Mouse (Mus musculus): Measurements from ENCODE around the gene Olfr815. TPM values are rescaled to one million over a fixed set of nuclear protein-coding genes. Genes with fewer than 3 reads are reported as not detected.
"Not testable (repeated sequence)": the region's sequence is repeated elsewhere in the genome, so short reads cannot be mapped to it uniquely, and the experiment has no call there.

Gene Olfr815
- not detected in 2 replicates for polyA plus RNA-seq (2015; fragmentation: Nextera tagmentation; extraction: Ambion mirVana)

GRCm38 (mm10) chr10:129905767-129906166, at the start of gene Olfr815:
Gene Olfr815, minus strand, starts transcription at chr10:129905867.
- not testable (repeated sequence) for ATAC-seq (ENCODE audit: insufficient read depth); H3K4me2 ChIP-seq
- 36% methylated on average over 1 of the region's 1 CpGs for WGBS (ENCODE audit: insufficient replicate concordance)

GRCm38 (mm10) chr10:129949000-129949399, 43.3 kb upstream of the Olfr815 start, which contains the start of gene Olfr818:
Gene Olfr818, minus strand, starts transcription at chr10:129949100.
- ATAC-seq (ENCODE audit: insufficient read depth): no peak
- WGBS (ENCODE audit: insufficient replicate concordance): 68% methylated on average over 2 of the region's 2 CpGs

More at GRCm38 (mm10) chr10:129905767-129906166, at the start of gene Olfr815:
- H3K4me1 ChIP-seq (replicated peaks); H3K36me3 ChIP-seq (replicated peaks); H3K9me3 ChIP-seq (replicated peaks); H3K27ac ChIP-seq (replicated peaks); H3K27me3 ChIP-seq; H3K4me3 ChIP-seq (replicated peaks); H3K9ac ChIP-seq: not testable (repeated sequence)

GRCm38 (mm10) chr10:129915497-129915896, 9.8 kb upstream of the Olfr815 start, which contains the start of gene Olfr816:
Gene Olfr816, minus strand, starts transcription at chr10:129915597.
- Histone ChIP-seq H3K4me3 (replicated peaks) (no peak within 1 kb of the TSS), H3K4me1 (replicated peaks) (no peaks in the 10 kb centered on the region), H3K4me2 (no peak within 1 kb of the TSS), H3K9me3 (replicated peaks) (no peaks in the 10 kb centered on the region), H3K9ac (no peak within 1 kb of the TSS), H3K27me3 (no peaks in the 10 kb centered on the region), H3K27ac (replicated peaks) (no peak within 1 kb of the TSS), H3K36me3 (replicated peaks) (no peaks in the 10 kb centered on the region)
- WGBS (ENCODE audit: insufficient replicate concordance): 43% methylated on average over 1 of the region's 1 CpGs
- ATAC-seq (ENCODE audit: insufficient read depth): no peak

More at GRCm38 (mm10) chr10:129949000-129949399, 43.3 kb upstream of the Olfr815 start, which contains the start of gene Olfr818:
- Histone ChIP-seq H3K4me1 (replicated peaks) (no peaks in the 10 kb centered on the region), H3K9me3 (replicated peaks) (no peaks in the 10 kb centered on the region), H3K27ac (replicated peaks) (no peak within 1 kb of the TSS), H3K4me3 (replicated peaks) (no peak within 1 kb of the TSS), H3K36me3 (replicated peaks) (no peaks in the 10 kb centered on the region), H3K4me2 (no peak within 1 kb of the TSS), H3K27me3 (no peaks in the 10 kb centered on the region), H3K9ac (no peak within 1 kb of the TSS)

- H3K27me3 ChIP-seq: no peaks in the 10 kb centered on the region
- H3K27ac ChIP-seq (replicated peaks): no peak overlapping the region
- no peak overlapping the region for H3K4me3 ChIP-seq (replicated peaks)
- no peaks in the 10 kb centered on the region for H3K9me3 ChIP-seq (replicated peaks)
- no peak overlapping the region for H3K4me2 ChIP-seq
- no peak overlapping the region for H3K9ac ChIP-seq
- ATAC-seq (ENCODE audit: insufficient read depth): no peak
- no peaks in the 10 kb centered on the region for H3K4me1 ChIP-seq (replicated peaks)
- H3K36me3 ChIP-seq (replicated peaks): no peaks in the 10 kb centered on the region
- 70% methylated on average over 7 of the region's 7 CpGs for WGBS (ENCODE audit: insufficient replicate concordance)
Observed at GRCm38 (mm10) chr10:129885934-129886333, 19.7 kb downstream of the Olfr815 start.

GRCm38 (mm10) chr10:129885496-129885895, 20.2 kb downstream of the Olfr815 start:
- not testable (repeated sequence) for H3K9me3 ChIP-seq (replicated peaks); H3K4me3 ChIP-seq (replicated peaks); H3K27ac ChIP-seq (replicated peaks); H3K36me3 ChIP-seq (replicated peaks); H3K4me2 ChIP-seq; ATAC-seq (ENCODE audit: insufficient read depth); H3K9ac ChIP-seq; H3K4me1 ChIP-seq (replicated peaks); H3K27me3 ChIP-seq
- WGBS (ENCODE audit: insufficient replicate concordance): 54% methylated on average over 6 of the region's 6 CpGs

GRCm38 (mm10) chr10:129879751-129880150, 25.9 kb downstream of the Olfr815 start, which contains the start of gene Olfr814:
Gene Olfr814, minus strand, starts transcription at chr10:129879851.
- H3K27ac ChIP-seq (replicated peaks); H3K4me2 ChIP-seq; H3K4me3 ChIP-seq (replicated peaks); H3K9ac ChIP-seq; H3K36me3 ChIP-seq (replicated peaks); ATAC-seq (ENCODE audit: insufficient read depth); H3K27me3 ChIP-seq; H3K4me1 ChIP-seq (replicated peaks); H3K9me3 ChIP-seq (replicated peaks): not testable (repeated sequence)
- 38% methylated on average over 1 of the region's 1 CpGs for WGBS (ENCODE audit: insufficient replicate concordance)

- no peak within 1 kb of the TSS for H3K27ac ChIP-seq (replicated peaks)
- no peaks in the 10 kb centered on the region for H3K27me3 ChIP-seq
- no peak within 1 kb of the TSS for H3K4me2 ChIP-seq
- no peaks in the 10 kb centered on the region for H3K36me3 ChIP-seq (replicated peaks)
- ATAC-seq (ENCODE audit: insufficient read depth): no peak
- no peak within 1 kb of the TSS for H3K4me3 ChIP-seq (replicated peaks)
- no peak within 1 kb of the TSS for H3K9ac ChIP-seq
- no peaks in the 10 kb centered on the region for H3K4me1 ChIP-seq (replicated peaks)
- H3K9me3 ChIP-seq (replicated peaks): no peaks in the 10 kb centered on the region
Observed at GRCm38 (mm10) chr10:129855067-129855466, 50.6 kb downstream of the Olfr815 start, which contains the start of gene Olfr813. Gene Olfr813, plus strand, starts transcription at chr10:129855367.

Other genes with a start within 250 kb of the Olfr815 start
- not detected in 2 replicates for gene Olfr800, start 248.2 kb downstream of the Olfr815 start, polyA plus RNA-seq (2015; fragmentation: Nextera tagmentation; extraction: Ambion mirVana)
- gene Olfr801, start 232.0 kb downstream of the Olfr815 start, polyA plus RNA-seq (2015; fragmentation: Nextera tagmentation; extraction: Ambion mirVana): not detected in 2 replicates
- not detected in 2 replicates for gene Olfr802, start 217.7 kb downstream of the Olfr815 start, polyA plus RNA-seq (2015; fragmentation: Nextera tagmentation; extraction: Ambion mirVana)
- gene Olfr803, start 211.6 kb downstream of the Olfr815 start, polyA plus RNA-seq (2015; fragmentation: Nextera tagmentation; extraction: Ambion mirVana): not detected in 2 replicates
- not detected in 2 replicates for gene Olfr804, start 202.7 kb downstream of the Olfr815 start, polyA plus RNA-seq (2015; fragmentation: Nextera tagmentation; extraction: Ambion mirVana)
- gene Olfr805, start 176.5 kb downstream of the Olfr815 start, polyA plus RNA-seq (2015; fragmentation: Nextera tagmentation; extraction: Ambion mirVana): not detected in 2 replicates
- not detected in 2 replicates for gene Olfr806, start 163.9 kb downstream of the Olfr815 start, polyA plus RNA-seq (2015; fragmentation: Nextera tagmentation; extraction: Ambion mirVana)
- not detected in 2 replicates for gene Olfr807, start 148.1 kb downstream of the Olfr815 start, polyA plus RNA-seq (2015; fragmentation: Nextera tagmentation; extraction: Ambion mirVana)
- not detected in 2 replicates for gene Olfr808, start 140.4 kb downstream of the Olfr815 start, polyA plus RNA-seq (2015; fragmentation: Nextera tagmentation; extraction: Ambion mirVana)
- gene Olfr809, start 131.2 kb downstream of the Olfr815 start, polyA plus RNA-seq (2015; fragmentation: Nextera tagmentation; extraction: Ambion mirVana): not detected in 2 replicates
- gene Olfr810, start 111.0 kb downstream of the Olfr815 start, polyA plus RNA-seq (2015; fragmentation: Nextera tagmentation; extraction: Ambion mirVana): not detected in 2 replicates
- gene Olfr811, start 101.5 kb downstream of the Olfr815 start, polyA plus RNA-seq (2015; fragmentation: Nextera tagmentation; extraction: Ambion mirVana): not detected in 2 replicates
- not detected in 2 replicates for gene Olfr812, start 59.8 kb downstream of the Olfr815 start, polyA plus RNA-seq (2015; fragmentation: Nextera tagmentation; extraction: Ambion mirVana)
- not detected in 2 replicates for gene Olfr813, start 50.5 kb downstream of the Olfr815 start, polyA plus RNA-seq (2015; fragmentation: Nextera tagmentation; extraction: Ambion mirVana)
- gene Olfr814, start 26.0 kb downstream of the Olfr815 start, polyA plus RNA-seq (2015; fragmentation: Nextera tagmentation; extraction: Ambion mirVana): not detected in 2 replicates
- not detected in 2 replicates for gene Olfr816, start 9.7 kb upstream of the Olfr815 start, polyA plus RNA-seq (2015; fragmentation: Nextera tagmentation; extraction: Ambion mirVana)
- gene Olfr818, start 43.2 kb upstream of the Olfr815 start, polyA plus RNA-seq (2015; fragmentation: Nextera tagmentation; extraction: Ambion mirVana): not detected in 2 replicates
- gene Olfr819, start 61.4 kb upstream of the Olfr815 start, polyA plus RNA-seq (2015; fragmentation: Nextera tagmentation; extraction: Ambion mirVana): not detected in 2 replicates
- not detected in 2 replicates for gene Olfr247, start 70.3 kb upstream of the Olfr815 start, polyA plus RNA-seq (2015; fragmentation: Nextera tagmentation; extraction: Ambion mirVana)
- not detected in 2 replicates for gene Gm10310, start 79.2 kb upstream of the Olfr815 start, polyA plus RNA-seq (2015; fragmentation: Nextera tagmentation; extraction: Ambion mirVana)
- not detected in 2 replicates for gene Olfr820, start 106.8 kb upstream of the Olfr815 start, polyA plus RNA-seq (2015; fragmentation: Nextera tagmentation; extraction: Ambion mirVana)
- not detected in 2 replicates for gene Olfr821, start 124.5 kb upstream of the Olfr815 start, polyA plus RNA-seq (2015; fragmentation: Nextera tagmentation; extraction: Ambion mirVana)
- not detected in 2 replicates for gene Olfr822, start 165.3 kb upstream of the Olfr815 start, polyA plus RNA-seq (2015; fragmentation: Nextera tagmentation; extraction: Ambion mirVana)
- gene Olfr823, start 209.5 kb upstream of the Olfr815 start, polyA plus RNA-seq (2015; fragmentation: Nextera tagmentation; extraction: Ambion mirVana): not detected in 2 replicates
- not detected in 2 replicates for gene Olfr824, start 224.1 kb upstream of the Olfr815 start, polyA plus RNA-seq (2015; fragmentation: Nextera tagmentation; extraction: Ambion mirVana)